Mouse (Mus musculus) lung, postnatal 0 days (tissue): ENCODE data around the gene Fam222a.

Experiments used
- CTCF ChIP-seq: IDR thresholded peaks from 2 replicates; pipeline ENCODE4 v1.5.1; 2016; ENCODE audit warnings: antibody characterized with exemption, mild to moderate bottlenecking
- EP300 ChIP-seq: IDR thresholded peaks from 2 replicates; pipeline ENCODE4 v1.6.1; 2016; ENCODE audit warnings: antibody characterized with exemption, mild to moderate bottlenecking, control low read depth

GRCm38 (mm10) chr5:114658255-114658654 is 90.4 kb downstream of the Fam222a start, which contains the start of gene Trpv4:
- no peak for TF ChIP-seq CTCF
- TF ChIP-seq EP300 = no peak
